Mouse (Mus musculus): ENCODE measurements around the gene Eif2s3x.

Gene Eif2s3x

DNA sequence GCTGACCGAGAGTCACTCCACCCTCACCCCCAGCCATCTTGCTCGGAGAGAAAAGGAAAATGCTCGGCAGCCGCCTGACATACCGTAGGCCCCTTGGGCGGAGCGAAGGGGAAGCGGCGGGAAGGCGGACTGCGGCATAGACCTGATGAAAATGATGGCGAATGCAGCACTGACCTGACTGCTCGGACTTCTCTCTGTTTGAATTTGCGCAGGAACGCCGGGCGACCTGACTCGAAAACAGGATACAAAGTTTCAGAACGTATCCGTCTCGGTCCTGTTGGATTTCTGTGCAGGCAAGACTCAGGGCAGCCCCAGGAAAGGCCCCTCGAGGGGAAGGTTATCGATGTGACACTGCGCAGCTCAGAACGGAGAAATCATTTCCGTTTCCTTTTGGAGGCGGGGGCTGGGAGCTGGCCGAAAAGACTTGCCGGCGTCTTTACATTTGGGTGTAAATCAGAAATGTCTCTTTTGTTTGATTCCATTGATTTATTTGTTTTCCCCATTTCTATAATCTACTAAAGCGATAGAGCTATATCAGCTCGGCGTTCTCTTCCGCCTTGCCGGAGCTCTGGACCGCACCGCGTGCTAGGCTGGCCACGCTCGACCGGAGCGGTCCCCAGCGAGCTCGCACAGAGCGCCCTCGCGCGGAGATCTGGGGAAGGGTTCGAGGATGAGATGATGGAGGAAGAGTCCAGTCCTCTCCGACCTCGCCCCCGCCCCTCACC is at the start of gene Eif2s3x:
Gene Eif2s3x, minus strand, starts transcription at position 266 of the 725 bp plus-strand sequence.
- peak; percentile 88 for DNase-seq (ENCODE audit: extremely low spot score, low spot score)

DNA sequence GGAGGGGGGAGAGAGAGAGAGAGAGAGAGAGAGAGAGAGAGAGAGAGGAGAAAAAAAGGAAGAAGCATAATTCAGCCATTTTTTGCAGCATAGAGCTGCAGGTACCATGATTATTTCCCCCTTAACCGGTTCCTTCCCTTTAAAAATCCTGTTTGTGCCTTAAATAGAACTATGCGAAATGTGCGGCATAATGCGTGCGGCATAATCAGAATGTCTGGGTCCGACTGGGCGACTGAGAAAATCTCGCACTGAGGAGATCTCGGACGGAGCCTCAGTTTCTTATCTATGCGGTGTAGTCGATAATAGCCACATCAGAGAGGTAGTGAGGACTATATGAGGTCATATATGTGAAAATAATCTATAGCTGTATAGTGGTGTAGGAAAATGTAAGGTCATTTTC is 22.9 kb upstream of the Eif2s3x start:
- peak; percentile 16 for DNase-seq (ENCODE audit: extremely low spot score, low spot score)

DNA sequence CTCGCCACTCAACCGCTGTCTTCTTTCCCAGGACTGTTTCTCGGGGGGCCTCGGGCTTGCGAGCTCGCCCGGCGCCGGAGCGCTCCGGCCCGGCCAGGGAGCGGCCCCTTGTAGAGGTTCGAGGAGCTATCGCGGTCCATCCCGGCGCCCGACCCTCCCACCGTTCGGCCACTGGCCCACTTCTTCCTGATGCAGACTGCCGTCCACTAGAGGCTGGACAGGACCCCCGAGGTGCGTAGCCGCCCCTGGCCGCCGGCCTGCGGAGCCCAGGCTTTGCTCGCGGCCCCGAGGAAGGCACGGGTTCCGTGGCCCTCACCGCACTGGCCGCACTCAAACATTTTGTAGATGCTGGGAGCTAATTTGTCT is 22.5 kb upstream of the Eif2s3x start:
- DNase-seq (ENCODE audit: extremely low spot score, low spot score), result peak; percentile 56

DNA sequence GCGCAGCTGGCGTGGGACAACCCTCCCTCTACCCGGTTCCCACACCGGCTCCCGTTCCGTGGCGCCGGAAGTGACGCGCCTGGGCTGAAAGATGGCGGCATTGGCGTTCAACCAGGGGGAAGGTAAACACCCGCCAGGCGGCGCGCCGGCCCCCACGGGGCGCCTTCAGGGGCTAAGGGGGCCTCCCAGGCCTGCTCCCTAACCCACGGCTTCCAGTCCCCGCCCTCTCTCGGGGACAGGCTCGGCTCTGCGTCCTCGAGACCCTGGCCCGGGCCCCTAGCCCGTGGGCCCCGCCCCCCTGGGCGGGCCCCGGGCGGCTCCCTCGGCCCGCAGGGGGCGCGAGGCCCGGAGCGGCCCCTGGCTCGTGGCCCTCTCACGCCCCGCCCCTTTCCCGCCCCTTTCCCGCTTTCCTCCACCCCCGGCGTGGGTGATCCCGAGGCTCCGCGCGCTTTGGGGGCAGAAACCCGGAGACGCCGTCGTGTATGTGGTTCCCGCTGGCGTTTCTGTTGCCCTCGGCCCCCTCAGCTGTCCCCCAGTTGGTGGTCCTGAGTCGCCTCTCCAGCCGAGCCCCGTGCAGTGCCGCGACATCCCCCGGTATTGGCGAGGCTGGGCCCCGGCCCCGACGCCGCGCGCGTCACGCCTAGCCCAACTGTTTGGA is 22.0 kb upstream of the Eif2s3x start, which contains the start of gene Klhl15:
Gene Klhl15, plus strand, starts transcription at position 68 of the 658 bp plus-strand sequence.
- DNase-seq (ENCODE audit: extremely low spot score, low spot score), result peak; percentile 82

DNA sequence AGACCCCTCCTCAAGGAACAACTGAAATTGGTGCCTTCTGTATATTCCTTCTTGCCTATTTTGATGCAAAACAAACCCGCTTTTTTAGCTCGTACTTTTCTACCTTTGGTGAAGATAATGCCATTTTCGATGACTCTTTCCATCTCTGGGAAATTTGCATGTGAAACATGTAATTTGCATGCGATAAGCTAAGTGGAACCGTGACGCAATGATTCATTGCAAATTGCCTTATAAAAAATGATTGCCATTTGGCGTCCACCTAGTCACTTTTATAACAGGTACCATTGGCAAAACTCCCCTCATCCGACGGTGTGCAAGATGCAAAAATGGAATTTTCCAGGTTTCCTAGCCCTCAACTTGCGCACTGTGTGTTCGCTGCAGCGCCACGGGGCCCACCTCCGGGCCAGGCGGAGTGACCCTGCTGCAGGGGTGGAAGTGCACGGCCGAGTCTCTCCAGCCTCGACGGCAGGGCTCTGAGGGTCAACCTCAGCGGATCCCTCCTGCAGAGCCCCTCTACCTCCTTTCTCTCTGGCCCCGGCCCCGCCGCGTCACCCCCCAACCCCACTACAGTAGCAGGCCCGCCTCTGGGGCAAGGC is 21.4 kb upstream of the Eif2s3x start:
- DNase-seq (ENCODE audit: extremely low spot score, low spot score), result no peak

DNA sequence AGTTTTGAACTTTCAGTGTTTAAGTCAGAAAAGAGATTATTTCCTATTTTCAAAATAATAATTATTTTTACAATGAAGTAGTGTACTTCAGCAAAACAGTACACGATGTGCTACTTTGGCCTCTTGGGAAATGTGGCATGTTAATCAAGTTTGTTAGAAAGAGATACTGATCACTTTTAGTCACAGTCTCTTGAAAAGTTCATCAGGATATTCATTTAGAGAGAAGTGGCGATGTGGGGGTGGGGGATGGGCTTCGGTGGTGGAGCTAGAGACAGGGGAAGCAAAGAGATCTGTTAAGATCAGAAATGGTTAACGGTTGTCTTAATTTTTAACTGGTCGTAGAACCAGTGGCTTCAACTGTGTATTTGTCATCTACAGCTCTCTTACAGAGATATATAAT is 20.8 kb upstream of the Eif2s3x start:
- no peak for DNase-seq (ENCODE audit: extremely low spot score, low spot score)

DNA sequence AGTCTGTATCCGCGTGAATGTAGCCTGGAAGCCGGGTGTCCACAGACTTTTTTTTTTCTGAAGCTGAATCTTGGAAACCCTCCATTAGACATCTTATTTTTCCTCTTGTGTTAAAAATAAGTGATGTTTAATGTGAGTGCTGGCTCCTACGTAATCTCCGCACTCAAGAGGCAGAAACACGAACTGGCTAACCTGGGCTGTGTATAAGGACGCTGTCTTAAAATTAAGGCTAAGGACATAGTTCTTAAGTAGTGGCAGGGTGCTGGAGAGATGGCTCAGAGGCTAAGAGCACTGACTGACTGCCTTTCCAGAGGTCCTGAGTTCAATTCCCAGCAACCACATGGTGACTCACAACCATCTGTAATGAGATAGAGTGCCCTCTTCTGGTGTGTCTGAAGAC is 722 bp upstream of the Eif2s3x start:
- no peak for DNase-seq (ENCODE audit: extremely low spot score, low spot score)

DNA sequence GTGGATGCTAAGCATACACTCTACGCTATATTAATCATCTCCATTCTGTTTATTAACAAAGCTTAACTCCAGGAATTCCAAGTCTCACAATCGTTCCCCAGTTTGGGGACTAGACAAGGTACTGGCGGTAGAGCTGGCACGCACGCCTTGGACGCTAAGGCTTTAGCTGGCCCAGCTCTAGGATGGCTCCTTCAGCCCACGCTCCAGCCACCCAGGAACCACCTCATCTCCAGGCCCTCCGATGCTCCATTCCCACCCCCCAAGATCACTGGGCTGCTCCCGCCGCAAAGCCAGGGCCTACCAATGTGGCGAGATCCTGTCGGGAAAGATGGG is 432 bp downstream of the Eif2s3x start:
- DNase-seq (ENCODE audit: extremely low spot score, low spot score), result no peak

DNA sequence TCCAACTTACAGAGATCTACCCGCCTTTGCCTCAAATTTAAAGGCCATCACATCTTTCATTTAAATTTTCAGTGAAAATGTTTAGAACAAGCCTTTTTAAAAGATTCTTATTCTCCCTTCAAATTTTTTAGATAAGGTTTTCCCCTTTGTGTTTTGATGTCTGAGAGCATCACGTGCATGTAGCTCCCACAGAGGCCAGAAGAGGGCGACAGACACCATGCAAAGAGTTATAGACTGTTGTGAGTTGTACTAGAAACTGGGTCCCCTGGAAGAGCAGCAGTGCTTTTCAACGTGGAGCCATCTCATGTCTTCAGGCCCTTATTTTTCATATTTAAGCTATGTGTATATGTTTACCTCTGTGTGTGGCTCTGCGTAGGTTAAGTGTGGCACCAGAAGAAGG is 14.9 kb downstream of the Eif2s3x start:
- DNase-seq (ENCODE audit: extremely low spot score, low spot score), result no peak

DNA sequence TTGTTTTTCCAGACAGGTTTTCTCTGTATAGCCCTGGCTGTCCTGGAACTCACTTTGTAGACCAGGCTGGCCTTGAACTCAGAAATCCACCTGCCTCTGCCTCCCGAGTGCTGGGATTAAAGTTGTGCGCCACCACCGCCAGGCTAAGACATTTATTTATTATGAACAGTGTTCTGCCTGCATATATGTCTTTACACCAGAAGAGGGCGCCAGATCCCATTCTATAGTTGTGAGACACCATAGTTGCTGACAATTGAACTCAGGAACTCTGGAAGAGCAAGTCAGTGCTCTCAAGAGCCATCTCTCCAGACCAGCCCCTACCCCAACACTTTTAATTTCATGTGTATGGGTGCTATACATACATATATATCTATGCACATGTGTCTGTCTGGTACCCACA is 18.8 kb downstream of the Eif2s3x start:
- peak; percentile 18 for DNase-seq (ENCODE audit: extremely low spot score, low spot score)

DNA sequence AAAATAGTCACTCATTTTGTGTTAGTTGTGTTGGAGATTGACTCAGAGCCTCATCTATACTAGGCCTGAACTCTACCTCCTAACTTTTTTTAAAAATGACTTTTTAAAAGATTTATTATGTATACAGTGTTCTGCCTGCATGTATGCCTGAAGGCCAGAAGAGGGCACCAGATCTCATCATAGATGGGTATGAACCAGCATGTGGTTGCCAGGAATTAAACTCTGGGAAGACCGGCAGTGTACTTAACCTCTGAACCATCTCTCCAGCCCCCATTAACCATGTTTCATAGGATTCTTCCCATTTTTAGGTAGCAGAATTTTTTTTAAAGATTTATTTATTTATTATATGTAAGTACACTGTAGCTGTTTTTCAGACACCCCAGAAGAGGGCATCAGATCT is 27.5 kb downstream of the Eif2s3x start:
- DNase-seq (ENCODE audit: extremely low spot score, low spot score), result no peak

DNA sequence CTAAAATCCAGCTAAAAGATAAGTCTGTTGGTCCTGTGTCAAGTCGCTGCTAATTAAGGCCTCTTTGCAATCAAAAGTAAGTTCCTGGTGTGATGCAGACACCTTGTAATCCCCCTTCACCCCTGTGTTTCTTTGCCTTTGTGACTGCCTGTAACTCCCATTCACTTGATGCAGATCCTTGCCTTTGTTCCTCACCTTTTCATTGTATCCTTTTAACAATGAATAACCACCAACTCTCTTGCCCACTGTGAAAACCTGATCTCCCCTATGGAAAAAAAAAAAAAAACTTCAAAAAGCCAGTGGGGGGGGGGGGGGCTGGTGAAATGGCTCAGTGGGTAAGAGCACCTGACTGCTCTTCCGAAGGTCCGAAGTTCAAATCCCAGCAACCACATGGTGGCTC is 28.8 kb downstream of the Eif2s3x start:
- DNase-seq (ENCODE audit: extremely low spot score, low spot score), result no peak

DNA sequence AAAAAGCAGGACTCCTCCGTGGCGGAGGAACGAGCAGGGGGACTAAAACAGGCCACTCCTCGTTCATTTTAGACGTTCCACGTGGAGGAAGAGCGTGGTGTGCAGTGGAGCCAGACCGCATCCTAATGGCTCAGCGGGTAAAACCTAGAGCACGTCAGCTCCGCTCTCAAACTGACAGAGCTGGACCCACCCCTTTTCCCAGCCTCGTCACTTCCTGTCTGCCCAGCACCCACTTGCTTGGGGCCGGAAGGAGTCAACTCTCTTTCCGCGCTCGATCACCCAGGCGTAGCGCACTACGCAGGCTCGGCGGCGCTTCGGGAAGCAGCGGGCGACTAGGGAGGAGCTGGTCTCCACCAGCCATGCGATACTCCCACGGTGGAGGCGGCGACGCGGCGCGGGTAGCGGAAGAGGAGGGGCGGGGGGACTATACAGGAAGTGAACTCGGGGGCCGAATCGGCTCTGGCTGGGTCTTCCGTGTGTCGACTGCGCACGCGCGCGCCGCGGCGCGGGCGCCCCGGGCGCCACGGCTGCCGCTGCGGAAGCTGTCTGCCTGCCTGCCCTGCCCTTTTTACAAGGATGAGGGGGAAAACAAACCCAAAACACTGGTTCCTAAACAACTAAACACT is 34.8 kb downstream of the Eif2s3x start:
- DNase-seq (ENCODE audit: extremely low spot score, low spot score), result peak; percentile 87

DNA sequence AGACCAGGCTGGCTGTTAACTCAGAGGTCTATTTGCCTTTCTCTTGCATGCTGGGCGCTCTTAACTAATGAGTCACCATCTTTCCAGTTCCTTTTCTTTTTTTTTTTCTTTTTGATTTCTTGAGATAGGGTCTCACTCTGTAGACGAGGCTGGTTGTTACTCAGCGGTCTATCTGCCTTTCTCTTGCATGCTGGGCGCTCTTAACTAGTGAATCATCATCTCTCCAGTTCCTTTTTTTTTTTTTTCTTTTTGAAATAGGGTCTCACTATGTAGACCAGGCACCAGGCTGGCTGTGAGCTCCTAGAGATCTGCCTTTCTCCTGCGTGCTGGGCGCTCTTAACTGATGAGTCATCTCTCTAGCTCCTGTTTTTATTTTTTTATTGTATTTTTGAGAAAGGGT is 43.3 kb downstream of the Eif2s3x start:
- DNase-seq (ENCODE audit: extremely low spot score, low spot score), result no peak

DNA sequence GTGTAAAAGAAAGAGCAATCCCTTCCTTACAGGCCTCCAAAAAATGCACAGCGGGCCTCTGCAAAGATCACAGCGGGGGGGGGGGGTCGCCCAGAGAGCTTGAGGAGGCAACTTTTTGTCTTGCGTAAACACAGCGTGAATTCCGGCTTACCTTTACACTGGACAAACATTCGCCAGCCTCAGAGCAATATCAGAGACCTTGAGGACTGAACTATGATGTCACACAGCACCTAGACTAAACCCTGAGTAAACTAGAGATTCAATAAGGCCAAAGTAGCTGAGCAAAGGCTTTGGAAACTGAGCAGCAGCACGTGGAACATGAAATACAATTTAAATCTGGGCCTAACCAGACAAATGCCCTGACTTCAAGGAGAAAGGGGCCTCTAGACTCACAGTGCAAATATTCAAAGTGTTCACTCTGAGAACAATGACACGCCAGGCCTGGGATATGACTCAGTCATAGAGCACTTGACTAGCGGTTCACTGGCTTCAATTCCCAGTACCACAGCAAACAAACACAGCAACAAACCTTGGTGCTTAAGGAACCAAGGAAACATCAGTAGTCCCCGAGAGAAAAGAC is 60.3 kb downstream of the Eif2s3x start:
- no peak for DNase-seq (ENCODE audit: extremely low spot score, low spot score)

DNA sequence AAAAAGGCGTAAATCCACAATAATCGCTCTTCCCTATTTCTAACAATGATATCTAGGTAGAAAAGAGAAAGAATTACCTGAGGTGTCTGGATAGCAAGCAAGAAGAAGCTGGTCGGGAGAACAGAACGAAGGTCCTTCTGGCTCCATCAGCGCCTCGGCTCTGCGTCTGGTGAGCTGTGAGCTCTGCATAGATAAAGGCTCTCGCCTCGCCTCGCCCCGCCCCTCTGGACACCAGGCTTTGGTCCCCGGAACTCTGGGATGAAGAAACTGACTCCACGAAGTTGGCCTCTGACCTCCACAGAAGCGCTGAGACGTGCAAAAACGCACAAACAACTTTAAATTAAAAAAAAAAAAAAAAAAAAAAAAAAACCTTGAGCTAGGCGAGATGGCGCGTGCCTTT is 62.2 kb downstream of the Eif2s3x start:
- DNase-seq (ENCODE audit: extremely low spot score, low spot score), result no peak

DNA sequence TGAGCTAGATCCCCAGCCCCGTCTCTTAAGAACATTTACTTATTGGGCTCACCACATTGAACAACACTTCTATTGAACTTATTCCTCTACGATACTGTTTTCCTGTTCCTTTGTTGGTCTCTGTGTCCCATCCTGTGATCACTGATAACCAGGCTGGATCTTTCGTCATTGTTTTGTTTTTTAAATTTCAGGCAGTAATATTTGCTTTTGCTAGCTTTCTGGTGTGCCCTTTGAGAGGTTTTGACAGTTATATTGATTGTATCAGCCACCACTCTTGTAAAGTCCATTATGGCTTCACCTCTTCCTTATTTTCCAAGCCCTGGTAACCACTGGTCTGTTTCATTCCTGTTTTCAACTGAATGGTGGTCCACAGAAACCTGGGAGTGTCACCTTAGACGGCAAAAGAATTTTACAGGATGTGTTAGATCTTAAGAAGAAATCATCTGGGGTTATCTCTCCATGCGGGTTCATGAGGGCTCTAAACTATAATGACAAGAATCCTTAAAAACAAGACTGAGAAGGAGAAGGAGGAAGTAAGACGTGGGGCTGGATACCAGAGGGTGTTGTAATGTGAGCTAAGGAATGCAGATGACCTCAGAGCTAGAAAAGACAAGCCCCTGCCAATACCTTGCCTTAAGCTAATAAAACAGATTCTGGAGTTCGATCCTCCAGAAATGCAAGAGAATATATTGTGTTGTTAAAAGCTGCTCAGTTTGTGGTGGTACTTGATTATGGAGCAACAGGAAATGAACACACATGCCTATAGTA is 70.5 kb downstream of the Eif2s3x start:
- DNase-seq (ENCODE audit: extremely low spot score, low spot score), result no peak

DNA sequence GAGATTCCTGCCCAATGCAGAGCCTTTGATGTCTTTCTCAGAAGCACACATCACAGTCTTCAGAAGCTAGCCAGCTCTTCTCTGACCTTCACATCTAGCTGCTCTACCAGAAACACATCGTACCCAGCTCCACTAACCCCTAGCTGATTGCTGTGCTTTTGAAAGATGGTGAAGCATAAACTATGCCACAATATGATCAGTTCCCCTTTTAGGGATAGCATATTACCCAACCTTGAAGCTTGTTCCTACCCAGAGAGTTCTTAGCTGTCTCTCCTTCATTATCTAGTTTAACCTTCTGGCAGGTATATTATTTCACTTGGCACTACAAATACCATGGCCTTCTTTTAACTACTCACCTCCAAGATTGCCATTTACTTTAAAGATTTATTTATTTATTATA is 72.6 kb downstream of the Eif2s3x start:
- no peak for DNase-seq (ENCODE audit: extremely low spot score, low spot score)
